Mouse (Mus musculus): ENCODE results near the gene Trim39. TPM values are rescaled to one million over a fixed set of nuclear protein-coding genes. Genes with fewer than 3 reads are reported as not detected.

Gene Trim39
- polyA plus RNA-seq, 1 experiment from 2014 or later = 17.6 TPM

DNA sequence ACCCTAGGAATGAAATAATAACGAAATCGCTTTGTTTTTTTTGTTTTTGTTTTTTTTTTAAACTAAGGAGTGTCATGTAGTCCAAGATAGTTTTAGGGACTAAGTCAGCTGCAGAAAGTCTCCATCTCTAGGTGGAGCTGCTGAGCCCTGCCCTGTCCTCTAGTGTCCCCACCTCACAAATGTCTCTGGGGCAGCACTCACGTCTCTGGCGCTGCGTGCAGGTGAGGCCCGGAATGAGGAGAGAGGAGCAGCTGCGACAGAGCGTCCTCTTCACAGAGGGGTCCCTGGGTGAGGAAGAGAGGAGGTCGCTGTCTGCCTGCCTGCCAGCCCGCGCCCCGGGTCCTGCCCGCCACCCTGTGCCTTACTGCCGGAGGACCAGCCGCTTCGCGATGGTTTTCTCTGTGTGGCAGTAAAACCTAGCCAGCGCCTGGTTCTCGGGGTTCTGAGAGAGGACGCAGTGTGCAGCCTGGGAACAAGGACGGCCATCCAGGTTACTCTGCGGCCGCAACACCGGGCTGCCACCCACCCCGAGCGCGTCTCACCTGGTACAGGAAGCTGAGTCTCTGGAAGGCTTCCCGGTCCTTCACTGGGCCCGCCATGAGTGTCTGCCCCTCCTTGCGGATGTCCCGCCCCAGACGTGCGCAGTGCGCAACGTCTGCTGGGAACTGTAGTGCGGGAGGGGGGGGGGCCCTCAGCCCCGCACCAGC lies 14.7 kb downstream of the Trim39 start:
- peaks cover 13% of the 10 kb centered on the region; the same call in 1 of the 2 replicates for H3K36me3 ChIP-seq (ENCODE audit: control insufficient read depth, insufficient read depth, low read length)
- ATAC-seq (ENCODE audit: low FRiP score) (peak; percentile 97), DNase-seq (ENCODE audit: low spot score, missing footprints) (peak; percentile 97)
- 0 out of 2 replicates have a peak overlapping the region, but pooled peaks have one; percentile 36 for H3K27ac ChIP-seq (ENCODE audit: low read depth, low read length)
- 0% methylated on average over 37 of the region's 37 CpGs for WGBS
- peak overlapping the region; percentile 46 for H3K4me2 ChIP-seq
- H3K4me1 ChIP-seq (ENCODE audit: control insufficient read depth, insufficient read depth, low read length) = peaks cover 4% of the 10 kb centered on the region; the same call in 1 of the 2 replicates
- peak overlapping the region; percentile 88 for H3K9ac ChIP-seq (ENCODE audit: low read length)
- H3K9me3 ChIP-seq (ENCODE audit: control insufficient read depth, low read length) = no peaks in the 10 kb centered on the region
- H3K4me3 ChIP-seq (ENCODE audit: low read depth, low read length) = peak overlapping the region; percentile 63
- H3K27me3 ChIP-seq (ENCODE audit: control insufficient read depth, insufficient read depth, low read length) = no peaks in the 10 kb centered on the region

DNA sequence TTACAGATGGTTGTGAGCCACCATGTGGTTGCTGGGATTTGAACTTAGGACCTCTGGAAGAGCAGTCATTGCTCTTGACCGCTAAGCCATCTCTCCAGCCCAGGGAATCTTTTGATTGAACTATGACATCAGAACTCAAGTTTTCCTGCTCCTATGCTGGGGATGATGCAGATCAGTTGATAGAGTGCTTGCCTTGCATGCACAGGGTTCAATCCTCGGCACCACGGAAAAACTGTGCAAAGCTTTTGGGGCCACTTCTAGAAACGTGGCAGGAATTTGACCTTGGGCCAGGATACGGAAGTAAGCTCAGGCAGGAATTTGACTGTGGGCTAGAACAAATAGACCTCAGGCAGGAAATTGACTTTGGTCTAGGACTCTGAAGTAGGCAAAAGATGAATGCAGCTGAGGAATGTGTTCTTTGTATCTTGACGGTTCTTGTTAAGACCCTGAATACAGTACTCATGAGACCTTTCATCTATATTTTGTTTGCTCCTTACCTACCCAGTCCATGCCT lies 18.9 kb downstream of the Trim39 start:
- WGBS = 71% methylated on average over 6 of the region's 6 CpGs
- ATAC-seq (ENCODE audit: low FRiP score) (no peak), DNase-seq (ENCODE audit: low spot score, missing footprints) (peak; percentile 73)
- H3K27me3 ChIP-seq (ENCODE audit: control insufficient read depth, insufficient read depth, low read length) = peaks cover 7% of the 10 kb centered on the region
- no peaks in the 10 kb centered on the region for H3K9me3 ChIP-seq (ENCODE audit: control insufficient read depth, low read length)
- no peak overlapping the region for H3K4me2 ChIP-seq
- H3K4me1 ChIP-seq (ENCODE audit: control insufficient read depth, insufficient read depth, low read length) = peaks cover 4% of the 10 kb centered on the region; the same call in 1 of the 2 replicates
- H3K27ac ChIP-seq (ENCODE audit: low read depth, low read length) = no peak overlapping the region
- no peak overlapping the region for H3K4me3 ChIP-seq (ENCODE audit: low read depth, low read length)
- no peaks in the 10 kb centered on the region for H3K36me3 ChIP-seq (ENCODE audit: control insufficient read depth, insufficient read depth, low read length)
- H3K9ac ChIP-seq (ENCODE audit: low read length) = no peak overlapping the region

DNA sequence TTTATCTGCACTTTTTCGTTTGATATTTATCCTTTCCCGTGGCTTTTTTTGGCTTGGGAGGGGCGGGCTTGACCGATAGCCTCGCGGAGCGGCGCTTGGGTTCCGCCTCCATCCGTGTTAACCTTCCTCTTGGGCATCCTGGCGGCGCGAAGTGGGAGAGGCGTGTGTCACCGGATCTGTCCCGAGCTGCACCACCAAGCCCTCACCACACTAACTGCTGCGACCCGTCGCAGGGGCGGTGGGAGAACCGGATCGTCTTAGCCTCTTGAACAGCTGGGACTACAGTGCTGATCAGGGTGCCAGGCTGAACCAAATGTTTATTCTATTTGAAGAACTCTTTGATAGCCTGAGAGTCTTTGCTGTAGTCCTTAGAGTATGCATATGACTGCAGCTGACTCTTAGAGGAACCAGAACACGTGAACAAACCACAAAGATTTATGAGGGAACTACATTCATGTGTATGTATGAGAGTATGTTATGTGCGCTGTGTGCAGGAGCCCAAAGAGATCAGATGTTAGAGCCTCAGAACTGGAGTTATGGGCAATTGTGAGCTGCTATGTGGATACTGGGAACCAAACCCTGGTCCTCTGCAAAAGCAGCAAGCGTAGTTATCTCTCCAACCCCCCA lies 19.7 kb downstream of the Trim39 start:
- H3K4me3 ChIP-seq (ENCODE audit: low read depth, low read length) = no peak overlapping the region
- H3K9me3 ChIP-seq (ENCODE audit: control insufficient read depth, low read length) = no peaks in the 10 kb centered on the region
- 15% methylated on average over 25 of the region's 25 CpGs for WGBS
- no peaks in the 10 kb centered on the region for H3K36me3 ChIP-seq (ENCODE audit: control insufficient read depth, insufficient read depth, low read length)
- H3K4me1 ChIP-seq (ENCODE audit: control insufficient read depth, insufficient read depth, low read length) = peaks cover 4% of the 10 kb centered on the region; the same call in 1 of the 2 replicates
- H3K4me2 ChIP-seq = peak overlapping the region; percentile 19
- ATAC-seq (ENCODE audit: low FRiP score) (no peak), DNase-seq (ENCODE audit: low spot score, missing footprints) (peak; percentile 92)
- H3K9ac ChIP-seq (ENCODE audit: low read length) = no peak overlapping the region; the same call in 1 of the 2 replicates
- H3K27me3 ChIP-seq (ENCODE audit: control insufficient read depth, insufficient read depth, low read length) = peaks cover 7% of the 10 kb centered on the region
- H3K27ac ChIP-seq (ENCODE audit: low read depth, low read length) = no peak overlapping the region

DNA sequence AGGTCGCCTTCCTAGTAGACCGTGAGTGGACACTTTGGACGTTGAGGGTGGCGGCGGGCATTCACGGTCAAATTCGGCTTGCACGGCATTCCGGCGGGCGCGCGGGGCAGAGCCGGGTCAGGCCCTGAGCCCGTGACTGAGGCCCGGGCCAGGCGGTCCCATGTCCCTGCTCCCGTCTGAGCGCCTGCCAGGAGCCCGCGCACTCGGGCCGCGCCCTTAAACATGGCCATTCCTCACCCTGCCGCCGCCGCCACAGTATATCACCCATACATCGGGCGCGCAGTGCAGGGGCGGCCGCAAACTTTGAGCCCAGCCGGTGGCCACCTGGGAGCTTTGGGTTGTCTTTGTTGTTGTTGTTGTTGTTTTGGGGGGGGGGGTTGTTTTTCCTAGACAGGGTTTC lies 23.2 kb downstream of the Trim39 start:
- ATAC-seq (ENCODE audit: low FRiP score) (no peak), DNase-seq (ENCODE audit: low spot score, missing footprints) (no peak)
- H3K4me1 ChIP-seq (ENCODE audit: control insufficient read depth, insufficient read depth, low read length) = no peaks in the 10 kb centered on the region
- no peaks in the 10 kb centered on the region for H3K9me3 ChIP-seq (ENCODE audit: control insufficient read depth, low read length)
- H3K4me3 ChIP-seq (ENCODE audit: low read depth, low read length) = no peak overlapping the region
- 28% methylated on average over 33 of the region's 33 CpGs for WGBS
- H3K36me3 ChIP-seq (ENCODE audit: control insufficient read depth, insufficient read depth, low read length) = no peaks in the 10 kb centered on the region
- H3K9ac ChIP-seq (ENCODE audit: low read length) = no peak overlapping the region
- no peak overlapping the region for H3K27ac ChIP-seq (ENCODE audit: low read depth, low read length)
- H3K27me3 ChIP-seq (ENCODE audit: control insufficient read depth, insufficient read depth, low read length) = peaks cover 7% of the 10 kb centered on the region
- no peak overlapping the region for H3K4me2 ChIP-seq

DNA sequence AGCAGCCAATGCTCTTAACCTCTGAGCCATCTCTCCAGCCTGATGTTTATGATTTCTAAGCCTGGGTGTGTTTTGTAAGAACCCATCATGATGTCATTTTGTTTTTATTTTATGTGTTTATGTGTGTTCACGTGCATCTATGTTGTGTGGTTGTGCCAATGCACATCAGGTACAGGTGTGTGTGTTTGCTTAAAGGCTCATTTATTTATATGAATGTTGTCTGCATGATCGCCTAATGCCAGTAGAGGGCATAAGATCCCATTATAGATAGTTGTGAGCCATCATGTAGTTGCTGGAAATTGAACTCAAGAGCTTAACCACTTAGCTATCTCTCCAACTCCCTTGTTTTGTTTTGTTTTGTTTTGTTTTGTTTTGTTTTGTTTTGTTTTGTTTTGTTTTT lies 26.3 kb downstream of the Trim39 start:
- peak; percentile 79 for DNase-seq (ENCODE audit: low spot score, missing footprints)
- ATAC-seq (ENCODE audit: low FRiP score) = no peak
- Histone ChIP-seq H3K36me3 (ENCODE audit: control insufficient read depth, insufficient read depth, low read length) (no peaks in the 10 kb centered on the region), H3K4me1 (ENCODE audit: control insufficient read depth, insufficient read depth, low read length) (no peaks in the 10 kb centered on the region; the same call in 1 of the 2 replicates), H3K9ac (ENCODE audit: low read length) (no peak overlapping the region), H3K27ac (ENCODE audit: low read depth, low read length) (no peak overlapping the region), H3K4me2 (no peak overlapping the region), H3K9me3 (ENCODE audit: control insufficient read depth, low read length) (no peaks in the 10 kb centered on the region), H3K4me3 (ENCODE audit: low read depth, low read length) (no peak overlapping the region), H3K27me3 (ENCODE audit: control insufficient read depth, insufficient read depth, low read length) (peaks cover 7% of the 10 kb centered on the region)
- 88% methylated on average over 2 of the region's 2 CpGs for WGBS

DNA sequence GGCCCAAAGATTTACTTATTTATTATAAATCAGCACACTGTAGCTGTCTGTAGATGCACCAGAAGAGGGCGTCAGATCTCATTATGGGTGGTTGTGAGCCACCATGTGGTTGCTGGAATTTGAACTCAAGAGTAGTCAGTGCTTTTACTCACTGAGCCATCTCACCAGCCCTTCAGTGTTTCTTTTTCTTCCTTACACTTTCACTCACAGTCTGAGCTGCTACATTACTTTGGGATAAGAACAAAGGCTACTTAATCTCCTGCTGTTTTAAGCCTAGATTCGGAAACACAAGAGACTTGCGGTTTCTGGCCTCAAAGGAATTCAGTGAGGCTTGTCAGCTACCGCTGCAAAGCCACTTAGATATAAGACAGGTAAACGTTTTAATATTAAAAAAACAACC lies 28.0 kb downstream of the Trim39 start:
- Histone ChIP-seq H3K9me3 (ENCODE audit: control insufficient read depth, low read length) (no peaks in the 10 kb centered on the region), H3K9ac (ENCODE audit: low read length) (no peak overlapping the region), H3K27ac (ENCODE audit: low read depth, low read length) (no peak overlapping the region), H3K27me3 (ENCODE audit: control insufficient read depth, insufficient read depth, low read length) (0 out of 2 replicates have a peak, but pooled peaks cover 3% of the 10 kb centered on the region), H3K4me1 (ENCODE audit: control insufficient read depth, insufficient read depth, low read length) (no peaks in the 10 kb centered on the region; the same call in 1 of the 2 replicates), H3K4me2 (no peak overlapping the region), H3K4me3 (ENCODE audit: low read depth, low read length) (no peak overlapping the region), H3K36me3 (ENCODE audit: control insufficient read depth, insufficient read depth, low read length) (no peaks in the 10 kb centered on the region)
- no peak for ATAC-seq (ENCODE audit: low FRiP score)
- DNase-seq (ENCODE audit: low spot score, missing footprints) = peak; percentile 61
- 14% methylated on average over 5 of the region's 5 CpGs for WGBS

DNA sequence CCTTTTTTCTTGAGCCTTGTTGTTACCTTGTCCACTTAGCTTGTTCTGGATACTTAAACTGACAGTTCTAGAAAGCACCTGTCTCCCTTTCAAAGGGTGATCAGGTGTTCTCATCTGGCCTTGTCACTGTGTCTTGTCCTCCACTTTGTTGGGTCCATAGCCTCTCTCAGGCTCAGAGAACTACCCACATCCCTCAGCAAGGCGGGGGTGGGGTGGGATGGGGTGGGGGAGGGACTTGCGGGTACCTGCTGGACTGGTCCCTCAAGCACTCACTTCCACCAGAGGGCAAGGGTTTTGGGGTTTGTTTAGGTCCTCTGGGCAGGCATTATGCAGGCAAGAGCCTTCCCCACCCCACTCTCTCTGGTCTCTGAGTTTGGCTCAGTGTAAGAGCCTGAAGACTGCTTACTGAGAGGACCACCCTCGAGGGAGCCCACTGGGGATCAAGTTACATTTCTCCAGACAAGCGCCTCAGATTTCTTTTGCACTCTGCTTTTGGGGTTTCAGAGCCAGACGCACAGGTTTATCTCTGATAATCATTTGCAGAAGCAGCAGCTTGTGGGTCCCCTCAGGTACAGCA lies 31.3 kb downstream of the Trim39 start:
- no peak overlapping the region for H3K9ac ChIP-seq (ENCODE audit: low read length)
- DNase-seq (ENCODE audit: low spot score, missing footprints) = peak; percentile 72
- no peak overlapping the region for H3K4me2 ChIP-seq
- no peaks in the 10 kb centered on the region; the same call in 1 of the 2 replicates for H3K27me3 ChIP-seq (ENCODE audit: control insufficient read depth, insufficient read depth, low read length)
- H3K9me3 ChIP-seq (ENCODE audit: control insufficient read depth, low read length) = no peaks in the 10 kb centered on the region
- ATAC-seq (ENCODE audit: low FRiP score) = no peak
- H3K4me3 ChIP-seq (ENCODE audit: low read depth, low read length) = no peak overlapping the region
- H3K36me3 ChIP-seq (ENCODE audit: control insufficient read depth, insufficient read depth, low read length) = no peaks in the 10 kb centered on the region
- H3K4me1 ChIP-seq (ENCODE audit: control insufficient read depth, insufficient read depth, low read length) = no peaks in the 10 kb centered on the region; the same call in 1 of the 2 replicates
- 22% methylated on average over 5 of the region's 5 CpGs for WGBS
- no peak overlapping the region for H3K27ac ChIP-seq (ENCODE audit: low read depth, low read length)

DNA sequence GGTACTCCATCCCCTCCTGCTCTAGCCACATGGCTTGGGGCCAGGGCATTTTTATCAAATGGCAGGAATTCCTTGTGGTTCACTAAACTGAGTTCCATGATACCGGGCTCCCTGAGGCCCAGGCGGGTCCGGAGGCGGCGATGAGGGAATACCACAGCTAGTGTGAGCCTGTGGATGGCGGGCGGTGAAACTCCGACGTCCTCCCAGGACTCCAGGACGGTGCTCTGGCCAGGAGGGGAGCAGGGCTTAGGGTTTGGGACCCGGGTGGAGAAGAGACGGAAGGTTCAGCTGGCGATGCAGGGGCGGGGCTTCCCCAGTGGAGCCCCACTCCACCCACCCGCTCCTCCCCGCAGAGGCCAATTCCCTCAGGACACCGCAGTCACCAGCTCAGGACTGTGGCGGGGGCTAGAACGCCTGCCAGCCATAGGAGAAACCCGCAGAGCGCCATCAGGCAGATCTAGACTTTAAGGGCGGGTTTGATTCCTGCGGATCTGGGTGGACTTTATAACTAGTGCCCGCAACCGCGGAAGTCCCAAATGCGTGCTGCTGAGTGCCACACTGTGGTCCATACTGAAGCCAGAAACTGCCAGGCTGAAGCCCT lies 34.6 kb downstream of the Trim39 start:
- ATAC-seq (ENCODE audit: low FRiP score) (peak; percentile 64; the same call in 1 of the 2 replicates), DNase-seq (ENCODE audit: low spot score, missing footprints) (peak; percentile 91)
- Histone ChIP-seq H3K4me1 (ENCODE audit: control insufficient read depth, insufficient read depth, low read length) (no peaks in the 10 kb centered on the region; the same call in 1 of the 2 replicates), H3K27me3 (ENCODE audit: control insufficient read depth, insufficient read depth, low read length) (no peaks in the 10 kb centered on the region; the same call in 1 of the 2 replicates), H3K9me3 (ENCODE audit: control insufficient read depth, low read length) (no peaks in the 10 kb centered on the region), H3K36me3 (ENCODE audit: control insufficient read depth, insufficient read depth, low read length) (no peaks in the 10 kb centered on the region), H3K4me3 (ENCODE audit: low read depth, low read length) (peak overlapping the region; percentile 20), H3K4me2 (peak overlapping the region; percentile 48), H3K27ac (ENCODE audit: low read depth, low read length) (no peak overlapping the region), H3K9ac (ENCODE audit: low read length) (peak overlapping the region; percentile 39; the same call in 1 of the 2 replicates)
- 2% methylated on average over 27 of the region's 27 CpGs for WGBS

Measured in midbrain, embryonic 11.5 days (tissue).